Mouse (Mus musculus) bone marrow, adult 2 months (tissue): Measurements from ENCODE around the gene Eloa. TPM values are rescaled to one million over a fixed set of nuclear protein-coding genes. Genes with fewer than 3 reads are reported as not detected.

Experiments
- H3K27ac ChIP-seq: fragments of 200-500 bp; 2 replicates; pipeline ENCODE4 v1.5.1; 2012; ENCODE audit warnings: low read depth, mild to moderate bottlenecking, control low read depth, inconsistent platforms, low read length; ENCODE audit not compliant: control insufficient read depth, poor library complexity, insufficient read depth
- H3K4me1 ChIP-seq: fragments of 200-500 bp; 2 replicates; pipeline ENCODE4 v1.6.1; 2011; ENCODE audit warnings: low read length; ENCODE audit not compliant: control insufficient read depth, insufficient read depth
- H3K4me3 ChIP-seq: fragments of 200-500 bp; replicated peaks from 2 replicates; pipeline ENCODE3; 2011; ENCODE audit warnings: mild to moderate bottlenecking, low read depth, low read length, control low read depth; ENCODE audit not compliant: control insufficient read depth
- CTCF ChIP-seq: fragments of 200-500 bp; IDR thresholded peaks from 2 replicates; pipeline ENCODE4 v1.5.1; 2011; ENCODE audit warnings: low read length, control low read depth; ENCODE audit not compliant: control insufficient read depth, insufficient read depth
- POLR2A ChIP-seq: fragments of 200-500 bp; IDR thresholded peaks from 2 replicates; pipeline ENCODE4 v1.6.1; 2011; ENCODE audit warnings: low read depth, mild to moderate bottlenecking, control low read depth, low read length, borderline replicate concordance; ENCODE audit not compliant: control insufficient read depth
- WGBS: fragments of 180-500 bp; shearing (Covaris S2); methylation state at CpG from one replicate; pipeline ENCODE4 v1.1.7; 2018; 5-methylcytosine and 5-hydroxymethylcytosine counted together
- polyA plus RNA-seq: library from polyadenylated mRNA; stranded (reverse); fragments of >200 nt; gene quantifications from 2 replicates; pipeline ENCODE4 v1.2.4, GENCODE M21; 2011; ENCODE audit warnings: low replicate concordance; ENCODE audit not compliant: missing spikeins, insufficient read depth, insufficient read length

The Eloa gene
- polyA plus RNA-seq, 1 experiment = 22.9 TPM

DNA sequence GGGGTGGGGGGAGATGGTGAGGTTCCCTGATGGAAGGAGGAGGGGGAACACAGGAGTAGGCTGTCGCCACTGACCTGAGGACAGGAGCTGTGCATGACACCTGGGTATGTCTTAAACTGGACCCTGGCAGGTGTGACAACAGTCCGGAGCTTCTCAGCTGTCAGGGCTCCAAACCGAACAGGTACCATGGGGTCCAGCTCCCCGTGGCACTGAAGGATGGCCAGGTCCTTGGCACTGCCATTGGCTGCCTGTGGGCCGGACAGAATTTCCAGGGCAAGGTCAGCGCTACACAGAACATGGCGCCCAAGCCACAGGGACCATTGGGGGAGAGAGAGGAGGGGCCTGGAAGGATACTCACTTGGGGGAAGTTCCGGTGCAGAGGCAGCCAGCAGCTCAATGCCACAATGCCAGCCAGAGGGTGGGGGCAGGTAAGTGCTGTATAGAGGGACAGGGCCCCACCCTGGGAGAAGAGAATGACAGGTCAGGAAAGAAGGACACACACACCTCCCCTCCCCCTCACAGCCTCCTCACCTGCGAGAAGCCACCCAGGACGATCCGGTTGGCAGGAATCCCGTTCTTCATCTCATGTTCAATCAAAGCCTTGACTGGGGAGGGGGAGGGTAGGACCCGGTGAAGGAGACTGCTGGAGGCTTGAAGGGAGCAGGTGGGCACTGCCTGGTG is 52.4 kb downstream of the Eloa start:
- TF ChIP-seq CTCF (no peak), POLR2A (no peak)
- H3K4me3 ChIP-seq = no peak overlapping the region
- peaks cover 4% of the 10 kb centered on the region for H3K4me1 ChIP-seq
- WGBS = 83% methylated on average over 13 of the region's 13 CpGs
- no peak overlapping the region for H3K27ac ChIP-seq

DNA sequence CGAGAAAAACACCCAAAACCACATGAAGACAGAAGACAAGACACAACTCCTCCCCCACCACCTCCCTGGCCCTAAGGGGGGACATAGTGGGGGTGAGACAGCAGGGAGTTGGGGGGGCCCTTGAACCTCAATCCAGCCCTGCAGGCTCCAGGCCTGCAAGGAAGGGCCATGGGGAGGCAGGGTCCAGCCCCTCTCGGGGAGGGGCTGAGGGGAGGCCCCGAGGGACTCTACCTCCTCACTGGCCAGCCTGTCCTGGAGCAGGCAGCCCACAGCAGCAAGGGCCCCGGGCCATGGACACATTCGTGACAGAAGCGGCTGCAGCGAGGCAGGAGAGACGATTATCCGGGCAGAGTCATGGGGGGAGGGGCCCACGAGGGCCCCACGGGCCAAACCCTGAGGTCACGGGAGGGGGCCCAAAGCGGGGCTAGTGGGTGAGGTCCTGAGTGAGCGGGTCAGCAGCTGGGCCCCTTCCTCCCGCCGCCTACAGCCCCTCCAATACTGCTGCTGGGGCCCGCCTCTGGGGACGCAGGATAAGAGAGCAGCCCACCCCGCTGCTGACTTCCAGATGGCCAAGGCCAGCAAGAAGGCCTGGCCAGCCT is 53.2 kb downstream of the Eloa start:
- WGBS = 85% methylated on average over 19 of the region's 19 CpGs
- TF ChIP-seq CTCF = no peak
- no peak for TF ChIP-seq POLR2A
- Histone ChIP-seq H3K4me1 (peaks cover 3% of the 10 kb centered on the region), H3K27ac (no peak overlapping the region), H3K4me3 (no peak overlapping the region)

DNA sequence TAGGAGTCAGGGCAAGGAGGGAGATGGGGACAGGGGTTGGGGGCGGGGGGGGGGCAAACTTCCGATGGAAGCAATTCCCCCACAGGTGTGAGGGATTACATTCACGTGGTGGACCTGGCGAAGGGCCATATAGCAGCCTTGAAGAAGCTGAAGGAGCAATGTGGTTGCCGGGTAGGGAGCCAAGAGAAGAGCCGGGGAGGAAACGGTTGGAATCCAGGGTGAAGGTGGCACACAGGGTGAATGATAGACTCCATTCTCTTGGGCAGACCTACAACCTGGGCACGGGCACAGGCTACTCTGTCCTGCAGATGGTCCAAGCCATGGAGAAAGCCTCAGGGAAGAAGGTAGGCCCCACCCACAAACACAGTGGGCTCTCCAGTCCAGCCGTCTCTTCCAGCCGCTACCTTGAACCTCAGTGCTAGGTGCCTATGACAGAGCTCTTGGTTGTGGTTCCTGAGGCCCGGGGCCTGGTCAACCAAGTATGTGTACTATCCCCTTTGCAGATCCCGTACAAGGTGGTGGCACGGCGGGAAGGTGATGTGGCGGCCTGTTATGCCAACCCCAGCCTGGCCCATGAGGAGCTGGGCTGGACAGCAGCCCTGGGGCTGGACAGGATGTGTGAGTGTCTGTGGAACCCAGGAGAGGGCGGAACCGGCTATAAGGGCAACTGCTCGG is 54.3 kb downstream of the Eloa start:
- Histone ChIP-seq H3K4me1 (no peaks in the 10 kb centered on the region), H3K27ac (no peak overlapping the region), H3K4me3 (no peak overlapping the region)
- TF ChIP-seq CTCF (no peak), POLR2A (no peak)
- 85% methylated on average over 18 of the region's 18 CpGs for WGBS

DNA sequence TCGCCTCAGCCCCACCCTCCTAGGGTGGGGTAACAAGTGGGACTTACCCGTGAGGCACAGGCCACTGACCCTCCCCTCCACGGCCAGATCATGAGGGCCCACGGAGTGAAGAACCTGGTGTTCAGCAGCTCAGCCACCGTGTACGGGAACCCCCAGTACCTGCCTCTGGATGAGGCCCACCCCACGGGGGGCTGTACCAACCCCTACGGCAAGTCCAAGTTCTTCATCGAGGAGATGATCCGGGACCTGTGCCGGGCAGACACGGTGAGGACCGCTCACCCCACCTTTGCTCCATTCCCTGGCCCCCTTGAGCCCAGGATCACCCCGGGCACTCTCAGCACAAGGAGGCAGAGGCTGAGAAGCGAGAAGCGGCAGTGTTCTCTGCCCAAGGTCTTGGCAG is 55.3 kb downstream of the Eloa start:
- Histone ChIP-seq H3K4me3 (no peak overlapping the region), H3K27ac (no peak overlapping the region), H3K4me1 (no peaks in the 10 kb centered on the region)
- TF ChIP-seq CTCF (no peak), POLR2A (no peak)
- WGBS = 90% methylated on average over 16 of the region's 16 CpGs

DNA sequence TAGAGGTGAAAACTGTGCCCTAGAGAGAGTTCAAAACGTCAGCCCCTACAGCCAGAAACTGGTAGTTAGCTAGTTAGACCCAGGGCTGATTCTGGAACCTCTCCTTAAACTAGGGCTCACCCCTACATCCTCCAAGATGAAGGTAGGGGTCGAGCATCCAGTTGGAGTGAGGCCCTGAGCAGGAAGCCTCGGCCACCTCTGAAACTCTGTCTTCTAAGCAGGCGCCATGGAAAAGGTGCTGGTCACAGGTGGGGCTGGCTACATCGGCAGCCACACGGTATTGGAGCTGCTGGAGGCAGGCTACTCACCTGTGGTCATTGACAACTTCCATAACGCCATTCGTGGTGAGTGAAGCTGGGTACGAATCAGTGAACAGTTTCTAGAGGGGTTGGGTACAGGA is 56.5 kb downstream of the Eloa start:
- 80% methylated on average over 9 of the region's 9 CpGs for WGBS
- H3K4me1 ChIP-seq = no peaks in the 10 kb centered on the region

DNA sequence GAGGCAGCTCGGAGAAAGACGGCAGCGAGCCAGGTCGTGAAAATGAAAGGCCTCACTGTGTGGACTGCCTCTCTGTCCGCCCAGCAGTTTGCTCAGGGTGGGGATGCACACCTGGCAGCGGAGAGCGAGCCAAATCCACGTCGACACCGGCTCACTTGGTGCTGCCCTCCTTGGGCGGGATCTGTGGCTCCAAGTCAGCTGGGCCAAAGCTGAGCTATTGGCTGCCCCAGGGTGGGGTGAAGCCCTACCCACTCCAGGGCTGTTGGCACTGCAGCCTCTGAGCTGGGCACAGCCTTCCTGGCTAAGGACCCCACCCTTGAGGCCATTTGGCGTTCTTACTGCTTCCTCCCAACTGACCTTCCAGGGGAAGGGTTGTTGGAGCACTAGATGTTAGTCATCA is 57.1 kb downstream of the Eloa start:
- TF ChIP-seq CTCF = no peak
- TF ChIP-seq POLR2A = no peak; the same call in 1 of the 2 replicates
- Histone ChIP-seq H3K4me3 (peak overlapping the region; percentile 98), H3K4me1 (no peaks in the 10 kb centered on the region), H3K27ac (no peak overlapping the region)
- WGBS = 4% methylated on average over 12 of the region's 12 CpGs

More for the DNA sequence above, 56.5 kb downstream of the Eloa start:
- Histone ChIP-seq H3K4me3 (no peak overlapping the region), H3K27ac (no peak overlapping the region)
- TF ChIP-seq CTCF = no peak
- no peak for TF ChIP-seq POLR2A

DNA sequence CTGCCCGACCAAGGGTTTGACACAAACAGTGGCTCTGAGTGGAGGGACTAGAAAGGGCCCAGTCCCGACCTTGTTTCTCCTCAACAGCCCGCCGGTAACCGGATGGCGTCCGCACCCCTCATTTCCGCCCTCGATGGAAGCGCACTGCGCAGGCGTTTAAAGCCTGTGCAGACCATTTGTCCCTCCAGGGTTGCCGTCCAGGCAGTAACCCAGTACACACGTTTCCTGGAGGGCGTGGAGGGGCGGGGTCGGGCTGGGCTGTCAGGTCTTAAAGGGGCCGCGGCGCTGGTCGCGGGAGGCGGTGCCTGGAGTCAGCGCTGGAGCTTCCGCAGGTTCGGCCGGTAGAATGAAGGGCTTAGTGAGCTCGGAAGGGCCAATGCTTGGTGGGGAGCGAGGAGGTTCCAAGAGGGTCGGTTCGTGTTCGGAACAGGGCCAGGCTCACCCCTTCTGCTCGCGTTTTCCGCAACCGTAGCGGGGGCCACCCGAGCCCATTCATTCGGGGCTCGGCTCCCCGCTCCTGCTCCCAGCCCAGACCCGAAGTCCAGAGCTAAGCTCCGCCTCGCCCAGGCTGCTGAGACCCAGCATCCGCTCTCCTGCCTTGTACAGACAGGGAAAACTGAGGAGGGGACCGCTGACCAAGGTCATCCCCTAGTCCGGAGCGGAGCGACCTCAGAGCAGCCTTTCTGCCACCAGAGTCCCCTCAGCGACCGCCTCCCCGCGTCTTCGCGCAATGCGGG is 57.9 kb downstream of the Eloa start, which contains the start of gene Gale:
TSS of gene Gale (plus strand) at position 271 of the 737 bp plus-strand sequence.
- Histone ChIP-seq H3K4me1 (no peaks in the 10 kb centered on the region), H3K4me3 (peak within 1 kb of the TSS; percentile 98), H3K27ac (peak within 1 kb of the TSS; percentile 96)
- WGBS = under 1% methylated on average over 56 of the region's 56 CpGs
- no peak for TF ChIP-seq CTCF
- TF ChIP-seq POLR2A = peak; percentile 91; the same call in 1 of the 2 replicates

DNA sequence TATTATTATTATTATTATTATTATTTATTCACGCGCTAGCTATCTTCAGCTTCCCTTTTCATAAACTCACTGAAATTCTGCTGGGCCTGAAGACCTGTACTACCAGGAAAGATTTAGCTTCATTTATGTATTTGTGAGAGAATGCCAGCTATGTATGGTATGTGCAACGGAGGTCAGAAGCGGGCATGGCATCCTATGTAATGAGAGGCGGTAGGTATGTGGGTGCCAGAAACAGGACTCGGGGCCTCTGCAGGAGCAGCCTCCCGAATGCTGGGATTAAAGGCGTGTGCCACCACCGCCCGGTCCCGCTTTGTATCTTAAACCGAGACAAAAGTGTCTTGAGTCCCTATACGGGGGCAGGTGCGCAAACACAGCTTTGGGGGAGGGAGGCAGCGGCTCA is 58.6 kb downstream of the Eloa start:
- Histone ChIP-seq H3K27ac (peak overlapping the region; percentile 96), H3K4me3 (peak overlapping the region; percentile 98), H3K4me1 (no peaks in the 10 kb centered on the region)
- TF ChIP-seq CTCF (no peak), POLR2A (no peak)
- WGBS = 8% methylated on average over 15 of the region's 15 CpGs
